Mouse (Mus musculus) myocyte (in vitro differentiated cells): ENCODE results near the gene Serpinb7. TPM values are rescaled to one million over a fixed set of nuclear protein-coding genes. Genes with fewer than 3 reads are reported as not detected.

Source experiments
- H3K27me3 ChIP-seq: one replicate; pipeline ENCODE4 v1.6.1; 2011; ENCODE audit not compliant: control insufficient read depth, insufficient read depth, insufficient read length
- H3K36me3 ChIP-seq: one replicate; pipeline ENCODE4 v1.6.1; 2011; ENCODE audit not compliant: control insufficient read depth, insufficient read depth
- H3K4me2 ChIP-seq: one replicate; pipeline ENCODE4 v1.6.1; 2011; ENCODE audit warnings: low read depth, control low read depth
- H3K4me3 ChIP-seq: one replicate; pipeline ENCODE4 v1.5.1; 2011; ENCODE audit warnings: mild to moderate bottlenecking, control low read depth, moderate library complexity
- H3K79me2 ChIP-seq: one replicate; pipeline ENCODE4 v1.6.1; 2011; ENCODE audit not compliant: control insufficient read depth, insufficient read depth
- H3ac ChIP-seq: one replicate; pipeline ENCODE4 v1.6.1; 2011; ENCODE audit not compliant: control insufficient read depth, insufficient read length
- CEBPB ChIP-seq: IDR thresholded peaks from 2 replicates; pipeline ENCODE4 v1.6.1; 2011; ENCODE audit warnings: mild to moderate bottlenecking, moderate library complexity; ENCODE audit not compliant: poor library complexity, insufficient read depth, severe bottlenecking
- E2F4 ChIP-seq: IDR thresholded peaks from one replicate; pipeline ENCODE4 v1.6.1; 2011; ENCODE audit warnings: mild to moderate bottlenecking, control low read depth, moderate library complexity; ENCODE audit not compliant: insufficient read depth
- MAX ChIP-seq: IDR thresholded peaks from one replicate; pipeline ENCODE4 v1.6.1; 2011; ENCODE audit warnings: low read depth, mild to moderate bottlenecking, control low read depth
- MYOD1 ChIP-seq, 3 experiments: IDR thresholded peaks; one replicate each; pipeline ENCODE4 v1.6.1; 2011; ENCODE audit warnings: control low read depth in 2 of 3, low read depth in 2 of 3, mild to moderate bottlenecking in 2 of 3, moderate library complexity in 1 of 3; ENCODE audit not compliant: insufficient read length in 2 of 3, control insufficient read depth in 1 of 3
- MYOG ChIP-seq, 3 experiments: IDR thresholded peaks; one replicate each; pipeline ENCODE4 v1.6.1; 2011; ENCODE audit warnings: control low read depth in 2 of 3, low read depth in 2 of 3, mild to moderate bottlenecking in 2 of 3; ENCODE audit not compliant: insufficient read length in 2 of 3, control insufficient read depth in 1 of 3, insufficient read depth in 1 of 3
- POLR2A ChIP-seq: IDR thresholded peaks from one replicate; pipeline ENCODE4 v1.6.1; 2011; ENCODE audit warnings: low read depth, mild to moderate bottlenecking, control low read depth, moderate library complexity; ENCODE audit not compliant: insufficient read length
- POLR2AphosphoS2 ChIP-seq: IDR thresholded peaks from one replicate; pipeline ENCODE4 v1.6.1; 2011; ENCODE audit warnings: low read depth, control low read depth; ENCODE audit not compliant: insufficient read length
- REST ChIP-seq: IDR thresholded peaks from one replicate; pipeline ENCODE4 v1.6.1; 2011; ENCODE audit warnings: mild to moderate bottlenecking, control low read depth, moderate library complexity; ENCODE audit not compliant: insufficient read depth, insufficient read length
- SRF ChIP-seq: IDR thresholded peaks from one replicate; pipeline ENCODE4 v1.6.1; 2011; ENCODE audit warnings: low read depth; ENCODE audit not compliant: control insufficient read depth, insufficient read length
- TCF12 ChIP-seq: IDR thresholded peaks from one replicate; pipeline ENCODE4 v1.6.1; 2011; ENCODE audit warnings: mild to moderate bottlenecking, control low read depth; ENCODE audit not compliant: poor library complexity, insufficient read depth, severe bottlenecking
- TCF3 ChIP-seq: IDR thresholded peaks from one replicate; pipeline ENCODE4 v1.6.1; 2011; ENCODE audit warnings: low read depth, control low read depth; ENCODE audit not compliant: insufficient read length
- USF1 ChIP-seq: IDR thresholded peaks from one replicate; pipeline ENCODE4 v1.6.1; 2011; ENCODE audit warnings: low read depth, mild to moderate bottlenecking, control low read depth, moderate library complexity
- polyA plus RNA-seq: library from polyadenylated mRNA; unstranded; fragments of >200 nt; fragmentation: generic; extraction: Trizol; gene quantifications from one replicate; pipeline ENCODE4 v1.2.1, GENCODE M21; 2012; ENCODE audit warnings: missing spikeins

The Serpinb7 gene
- polyA plus RNA-seq, 1 experiment: 0.53 TPM

DNA sequence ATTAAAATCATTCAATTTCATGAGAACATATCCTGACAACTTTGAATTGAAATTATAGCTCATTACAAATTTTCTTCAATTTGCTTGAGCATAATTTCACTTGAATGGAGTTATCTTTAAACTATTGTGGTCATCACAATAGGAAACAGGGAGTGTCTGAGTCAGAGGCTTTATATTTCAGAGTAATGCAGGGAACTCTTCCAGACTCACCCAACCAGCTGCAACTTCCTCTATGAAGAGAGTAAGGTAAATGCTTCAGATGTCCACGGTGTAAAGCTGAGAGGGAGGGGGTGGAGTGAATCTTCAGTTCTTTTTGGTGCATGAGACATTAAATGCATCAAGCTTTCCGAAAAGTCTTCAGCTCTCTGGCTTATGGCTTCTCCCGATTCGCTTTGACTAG, 23.0 kb downstream of the Serpinb7 start:
- TF ChIP-seq POLR2A (no peak), CEBPB (0 out of 2 replicates have a peak, but pooled peaks have one; percentile 19)

DNA sequence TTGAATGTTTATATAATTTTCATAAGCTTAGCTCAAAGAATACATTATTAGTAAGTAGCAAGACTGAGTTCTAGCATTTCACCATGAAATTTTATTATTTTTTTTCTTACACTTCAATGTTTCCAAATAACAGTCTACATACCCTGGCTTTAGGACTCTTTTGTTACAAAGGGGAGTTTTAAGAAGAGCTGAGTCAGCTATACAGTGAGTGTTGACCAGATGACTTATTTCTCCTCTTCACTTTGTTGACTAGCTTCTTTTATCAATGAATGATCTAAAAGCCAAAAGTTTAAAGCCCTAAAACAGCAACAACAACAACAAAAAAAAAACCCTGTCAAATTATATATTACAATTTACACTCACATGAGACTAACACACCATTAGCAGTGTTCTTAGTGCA, 31.8 kb downstream of the Serpinb7 start:
- H3K4me2 ChIP-seq: no peak overlapping the region
- TF ChIP-seq SRF (no peak), POLR2AphosphoS2 (no peak), MAX (no peak), CEBPB (no peak)
- no peaks in the 10 kb centered on the region for H3K27me3 ChIP-seq
- H3K79me2 ChIP-seq: no peaks in the 10 kb centered on the region
- no peak overlapping the region for H3ac ChIP-seq
- no peaks in the 10 kb centered on the region for H3K36me3 ChIP-seq
- H3K4me3 ChIP-seq: no peak overlapping the region

More for the DNA sequence above, 23.0 kb downstream of the Serpinb7 start:
- Histone ChIP-seq H3K27me3 (no peaks in the 10 kb centered on the region), H3K4me3 (no peak overlapping the region), H3K79me2 (no peaks in the 10 kb centered on the region), H3K4me2 (peak overlapping the region; percentile 19), H3ac (no peak overlapping the region), H3K36me3 (no peaks in the 10 kb centered on the region)

DNA sequence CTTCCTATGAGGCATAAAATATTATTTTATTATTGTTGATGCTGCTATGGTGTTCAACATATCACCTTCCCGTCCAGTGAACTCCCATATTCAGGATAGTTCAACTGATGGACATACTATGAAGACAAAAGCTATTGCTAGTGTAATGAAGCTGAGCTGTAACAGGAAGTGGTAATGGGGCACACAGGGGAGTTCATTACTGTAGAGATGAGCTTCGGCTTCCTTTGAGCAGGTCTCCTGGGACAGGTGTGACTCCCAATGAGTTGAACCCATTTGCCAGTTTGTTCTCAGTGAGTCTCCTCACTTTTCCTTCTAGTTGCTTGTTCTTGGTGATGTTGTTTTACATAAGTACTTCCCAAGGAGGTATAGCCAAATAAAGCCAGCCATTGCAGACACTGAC, 36.1 kb downstream of the Serpinb7 start:
- Histone ChIP-seq H3K4me2 (no peak overlapping the region), H3ac (no peak overlapping the region), H3K79me2 (no peaks in the 10 kb centered on the region), H3K4me3 (no peak overlapping the region), H3K36me3 (no peaks in the 10 kb centered on the region), H3K27me3 (no peaks in the 10 kb centered on the region)
- TF ChIP-seq CEBPB: no peak
- TF ChIP-seq E2F4: no peak
- TF ChIP-seq POLR2A: no peak
- TF ChIP-seq MYOG (IDR thresholded peaks at IDR 0.05; ENCODE audit: control insufficient read depth in 1 of 3, insufficient read depth in 1 of 3, insufficient read length in 2 of 3, low read depth in 2 of 3): no peak

DNA sequence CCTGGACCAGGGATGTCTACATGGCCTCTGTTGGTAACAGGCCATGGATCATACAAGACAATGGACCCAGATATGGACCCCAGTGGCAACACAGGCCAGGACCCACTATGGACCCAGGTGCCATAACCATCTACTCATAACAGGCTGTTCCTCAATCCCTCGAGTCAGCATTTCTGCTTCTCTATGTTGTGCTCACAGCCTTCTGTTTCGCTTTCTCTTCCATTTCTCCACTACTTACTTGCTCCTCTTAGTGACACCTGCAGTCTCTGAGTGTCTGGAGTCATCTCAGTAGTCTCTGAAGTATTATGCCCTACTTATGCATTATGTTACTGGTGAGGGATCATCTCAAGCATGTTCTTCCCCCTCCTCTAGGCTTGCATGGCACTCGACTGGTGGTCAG, 40.0 kb downstream of the Serpinb7 start:
- H3K4me2 ChIP-seq: no peak overlapping the region
- no peaks in the 10 kb centered on the region for H3K79me2 ChIP-seq
- no peak overlapping the region for H3K4me3 ChIP-seq
- no peaks in the 10 kb centered on the region for H3K36me3 ChIP-seq
- no peak overlapping the region for H3ac ChIP-seq
- no peaks in the 10 kb centered on the region for H3K27me3 ChIP-seq
- TF ChIP-seq REST (no peak), CEBPB (no peak), TCF12 (no peak), E2F4 (no peak), MAX (no peak), USF1 (no peak), MYOD1 (IDR thresholded peaks at IDR 0.05; ENCODE audit: control insufficient read depth in 1 of 3, insufficient read length in 2 of 3, low read depth in 2 of 3) (no peak), SRF (no peak), POLR2AphosphoS2 (no peak), POLR2A (no peak), TCF3 (no peak), MYOG (IDR thresholded peaks at IDR 0.05; ENCODE audit: control insufficient read depth in 1 of 3, insufficient read depth in 1 of 3, insufficient read length in 2 of 3, low read depth in 2 of 3) (no peak)

DNA sequence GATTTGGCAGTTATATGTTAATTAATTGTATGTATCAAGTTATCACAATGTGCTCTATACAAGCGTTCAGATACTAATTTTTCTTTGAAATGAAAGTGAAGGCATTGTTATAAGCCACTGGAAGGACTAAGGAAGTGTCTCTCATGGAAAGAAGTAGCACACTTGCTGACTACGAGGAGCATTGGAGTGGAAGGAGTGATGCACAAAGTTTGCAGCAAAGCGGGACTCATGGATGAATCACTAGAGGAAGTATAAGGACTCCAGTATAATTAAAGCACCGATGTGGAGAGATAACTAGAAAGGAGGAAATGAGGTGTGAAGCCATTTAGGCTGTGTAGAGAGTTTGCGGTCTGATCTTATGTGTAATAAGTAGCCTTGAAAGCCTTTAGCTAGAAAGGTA, 45.9 kb downstream of the Serpinb7 start:
- no peaks in the 10 kb centered on the region for H3K79me2 ChIP-seq
- H3K4me2 ChIP-seq: no peak overlapping the region
- no peak overlapping the region for H3K4me3 ChIP-seq
- H3K27me3 ChIP-seq: no peaks in the 10 kb centered on the region
- no peak overlapping the region for H3ac ChIP-seq
- TF ChIP-seq REST: no peak
- no peaks in the 10 kb centered on the region for H3K36me3 ChIP-seq

DNA sequence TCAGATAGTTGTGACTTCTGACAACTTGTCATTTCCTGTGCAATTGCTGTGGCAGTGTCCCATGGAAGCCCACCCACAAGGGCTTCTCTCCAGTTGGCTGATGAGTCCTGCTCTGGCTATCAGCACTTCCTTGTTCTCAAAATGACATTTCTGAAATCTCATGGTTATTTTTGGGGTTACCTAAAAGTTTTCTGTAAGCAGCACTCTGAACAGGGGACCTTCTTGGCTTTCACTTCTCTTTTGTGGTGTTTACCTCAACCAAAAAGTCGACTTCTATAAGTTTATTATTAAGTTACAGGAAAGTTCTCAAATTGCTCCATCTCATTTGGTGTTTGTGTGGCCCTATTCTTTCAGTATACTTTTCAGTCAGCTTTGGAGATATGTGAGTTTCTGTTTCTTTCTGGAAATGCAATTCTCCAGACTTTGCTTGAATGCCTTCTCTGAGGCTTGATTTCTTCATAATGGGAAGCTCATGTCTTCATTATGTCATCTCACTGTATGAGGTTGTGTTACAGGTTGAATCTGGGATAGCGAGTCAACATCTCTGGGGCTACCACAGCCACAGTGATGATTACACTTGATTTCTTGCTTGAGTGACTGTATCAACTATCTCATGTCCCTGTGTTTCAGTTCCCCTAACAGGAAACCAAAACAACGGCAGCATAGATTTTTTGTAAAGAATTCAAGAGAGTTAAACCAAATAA, 47.9 kb downstream of the Serpinb7 start:
- H3K4me3 ChIP-seq: no peak overlapping the region
- no peaks in the 10 kb centered on the region for H3K79me2 ChIP-seq
- H3K36me3 ChIP-seq: no peaks in the 10 kb centered on the region
- no peak overlapping the region for H3K4me2 ChIP-seq
- H3ac ChIP-seq: no peak overlapping the region
- H3K27me3 ChIP-seq: no peaks in the 10 kb centered on the region
- TF ChIP-seq REST (no peak), TCF12 (no peak), USF1 (no peak), E2F4 (no peak), TCF3 (no peak), MYOD1 (IDR thresholded peaks at IDR 0.05; ENCODE audit: control insufficient read depth in 1 of 3, insufficient read length in 2 of 3, low read depth in 2 of 3) (no peak), CEBPB (no peak), MYOG (IDR thresholded peaks at IDR 0.05; ENCODE audit: control insufficient read depth in 1 of 3, insufficient read depth in 1 of 3, insufficient read length in 2 of 3, low read depth in 2 of 3) (no peak), POLR2A (no peak), POLR2AphosphoS2 (no peak), SRF (no peak), MAX (no peak)
